Mouse (Mus musculus) cerebellum, adult 2 months (tissue): ENCODE data around the gene Olfr124. TPM values are rescaled to one million over a fixed set of nuclear protein-coding genes. Genes with fewer than 3 reads are reported as not detected.

ENCODE experiments used
- DNase-seq, 2 experiments: peaks; one replicate each; pipeline ENCODE4 v3.0.0; 2021
- H3K27ac ChIP-seq: fragments of 200-500 bp; 2 replicates; pipeline ENCODE4 v1.5.1; 2012; ENCODE audit warnings: low read length, control low read depth, inconsistent platforms; ENCODE audit not compliant: insufficient read depth
- H3K27me3 ChIP-seq: fragments of 200-500 bp; 2 replicates; pipeline ENCODE4 v1.6.1; 2012; ENCODE audit warnings: inconsistent platforms, mild to moderate bottlenecking, low read length, moderate library complexity; ENCODE audit not compliant: control insufficient read depth, insufficient read depth
- H3K4me1 ChIP-seq: fragments of 200-500 bp; 2 replicates; pipeline ENCODE4 v1.6.1; 2011; ENCODE audit warnings: low read length; ENCODE audit not compliant: control insufficient read depth, insufficient read depth
- H3K4me3 ChIP-seq: fragments of 200-500 bp; replicated peaks from 2 replicates; pipeline ENCODE3; 2011; ENCODE audit warnings: mild to moderate bottlenecking, low read depth, low read length, control low read depth; ENCODE audit not compliant: insufficient read depth
- CTCF ChIP-seq: fragments of 200-500 bp; IDR thresholded peaks from 2 replicates; pipeline ENCODE4 v1.5.1; 2011; ENCODE audit warnings: low read depth, mild to moderate bottlenecking, control low read depth, low read length, moderate library complexity, borderline replicate concordance; ENCODE audit not compliant: insufficient read depth
- POLR2A ChIP-seq: fragments of 200-500 bp; IDR thresholded peaks from 2 replicates; pipeline ENCODE4 v1.6.1; 2011; ENCODE audit warnings: low read length, control low read depth, borderline replicate concordance; ENCODE audit not compliant: insufficient read depth
- WGBS: fragments of 180-500 bp; shearing (Covaris S2); methylation state at CpG from one replicate; pipeline ENCODE4 v1.1.7; 2018; 5-methylcytosine and 5-hydroxymethylcytosine counted together
- polyA plus RNA-seq: library from polyadenylated mRNA; depleted of rRNA; stranded (reverse); fragments of >200 nt; gene quantifications from 2 replicates; pipeline ENCODE4 v1.2.3, GENCODE M21; 2012; rRNA removed

Gene Olfr124
- not detected in 2 replicates for polyA plus RNA-seq

DNA sequence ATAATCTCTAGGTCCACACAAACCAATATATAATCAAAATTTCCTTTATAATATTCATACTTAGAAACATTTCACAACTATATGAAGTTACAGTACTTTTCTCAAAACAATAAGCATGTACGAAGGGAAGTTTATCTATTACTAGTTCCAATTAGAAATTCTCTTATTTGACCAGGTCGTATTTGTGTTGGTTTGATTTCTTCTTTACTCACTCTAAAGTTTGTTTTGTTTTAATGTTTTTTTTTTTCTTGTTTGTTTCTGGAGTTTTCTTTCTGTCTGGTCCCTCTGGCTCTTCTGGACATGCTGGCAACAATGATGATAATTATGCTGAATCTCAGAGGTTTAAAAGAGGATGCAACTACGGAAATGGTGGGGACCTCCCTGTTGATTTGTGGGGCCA lies at the start of gene Olfr124:
Gene Olfr124, plus strand, starts transcription at position 301 of the 400 bp plus-strand sequence.
- Histone ChIP-seq H3K4me3 (no peak within 1 kb of the TSS), H3K27ac (no peak within 1 kb of the TSS), H3K4me1 (no peaks in the 10 kb centered on the region), H3K27me3 (no peaks in the 10 kb centered on the region)
- 85% methylated on average over 3 of the region's 3 CpGs for WGBS
- TF ChIP-seq CTCF, result no peak
- TF ChIP-seq POLR2A, result no peak
- DNase-seq, result no peak

DNA sequence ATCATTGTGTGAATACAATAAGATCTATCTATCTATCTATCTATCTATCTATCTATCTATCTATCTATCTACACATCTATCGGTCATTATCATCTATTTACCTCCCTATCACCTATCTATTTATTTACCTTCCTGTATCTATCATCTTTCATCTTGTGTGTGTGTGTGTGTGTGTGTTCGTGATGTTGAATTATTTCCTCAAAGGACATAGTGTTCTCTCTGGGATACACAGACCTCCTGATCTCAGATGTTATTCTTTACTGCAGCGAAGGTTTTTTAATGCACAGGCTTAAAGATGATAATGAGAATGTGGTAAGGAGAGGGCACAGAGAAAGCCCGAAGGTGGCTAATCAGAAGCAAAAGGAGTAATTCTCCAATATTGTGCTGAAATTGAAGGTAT lies 31.4 kb upstream of the Olfr124 start, which contains the start of gene Olfr122:
Gene Olfr122, plus strand, starts transcription at position 301 of the 400 bp plus-strand sequence.
- Histone ChIP-seq H3K27ac (no peak within 1 kb of the TSS), H3K4me3 (no peak within 1 kb of the TSS), H3K27me3 (no peaks in the 10 kb centered on the region), H3K4me1 (no peaks in the 10 kb centered on the region)
- no peak for DNase-seq
- 82% methylated on average over 4 of the region's 4 CpGs for WGBS
- no peak for TF ChIP-seq CTCF
- TF ChIP-seq POLR2A, result no peak

DNA sequence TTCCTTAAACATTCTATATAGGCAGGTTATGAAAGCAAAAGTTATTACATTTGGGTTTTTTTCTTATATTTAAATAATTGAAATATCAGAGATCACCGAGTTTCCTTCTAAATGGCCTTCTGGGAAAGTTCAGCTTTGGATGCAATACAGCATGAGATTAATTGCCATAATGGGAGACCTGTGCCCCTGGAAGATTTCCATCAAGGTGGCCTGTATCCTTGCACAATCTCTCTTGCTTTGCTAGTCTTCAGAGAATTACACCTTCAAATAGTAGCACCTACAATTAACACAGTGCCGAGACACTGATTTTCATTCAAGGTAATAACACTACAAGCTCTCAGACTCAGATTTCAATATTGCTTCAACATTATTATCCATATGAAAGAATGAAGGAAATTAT lies 6.5 kb upstream of the Olfr124 start, which contains the start of gene Olfr123:
Gene Olfr123, plus strand, starts transcription at position 301 of the 400 bp plus-strand sequence.
- Histone ChIP-seq H3K4me3 (no peak within 1 kb of the TSS), H3K27me3 (no peaks in the 10 kb centered on the region), H3K27ac (no peak within 1 kb of the TSS), H3K4me1 (no peaks in the 10 kb centered on the region)
- DNase-seq, result no peak
- WGBS, result 84% methylated on average over 2 of the region's 2 CpGs
- no peak for TF ChIP-seq CTCF
- TF ChIP-seq POLR2A, result no peak

DNA sequence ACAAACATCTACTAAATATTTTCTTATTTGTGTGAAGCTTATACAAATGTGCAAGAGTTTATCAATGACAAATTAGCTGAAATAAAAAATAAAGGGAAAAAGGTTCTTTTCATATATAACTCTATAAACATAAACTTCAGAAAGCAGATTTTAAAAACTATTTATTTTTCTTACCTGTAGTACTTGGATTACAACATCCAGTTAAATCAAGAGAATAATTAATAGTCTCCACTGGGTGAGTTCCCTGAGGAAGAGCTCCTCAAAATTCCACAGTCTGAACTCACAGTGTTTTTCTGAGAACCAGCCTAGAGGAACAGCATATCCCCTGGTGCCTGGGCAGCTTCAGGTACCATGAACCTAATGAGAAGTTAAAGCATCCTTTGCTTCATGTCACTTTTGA lies 33.0 kb downstream of the Olfr124 start, which contains the start of gene Olfr125:
Gene Olfr125, plus strand, starts transcription at position 301 of the 400 bp plus-strand sequence.
- H3K4me1 ChIP-seq, result no peaks in the 10 kb centered on the region
- no peak within 1 kb of the TSS for H3K27ac ChIP-seq
- no peaks in the 10 kb centered on the region for H3K27me3 ChIP-seq
- TF ChIP-seq CTCF (no peak), POLR2A (no peak)
- no peak within 1 kb of the TSS for H3K4me3 ChIP-seq
- no peak for DNase-seq

DNA sequence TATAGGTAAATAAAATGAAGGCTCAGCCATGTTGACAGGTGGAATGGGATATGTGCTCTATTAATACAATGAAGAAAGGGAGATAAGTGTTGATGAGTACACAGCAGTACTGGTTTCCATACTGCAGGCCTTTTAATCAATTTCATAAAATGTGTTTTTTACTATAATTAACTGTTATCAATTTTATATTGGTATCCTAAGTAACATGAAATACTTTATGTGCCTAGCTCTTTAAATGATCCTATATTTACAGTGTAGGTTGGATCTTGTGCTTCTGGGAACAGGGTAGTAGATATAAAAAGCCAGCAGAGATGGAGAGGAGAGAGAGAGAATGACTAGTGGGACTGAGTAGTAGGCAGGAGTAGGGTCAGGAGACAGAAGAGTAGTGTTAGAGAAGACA lies 47.5 kb downstream of the Olfr124 start, which contains the start of gene Olfr126:
Gene Olfr126, plus strand, starts transcription at position 301 of the 400 bp plus-strand sequence.
- no peak for DNase-seq
- no peaks in the 10 kb centered on the region for H3K27me3 ChIP-seq
- TF ChIP-seq CTCF (no peak), POLR2A (no peak)

More for the DNA sequence above, 47.5 kb downstream of the Olfr124 start, which contains the start of gene Olfr126:
- no peak within 1 kb of the TSS for H3K4me3 ChIP-seq
- no peak within 1 kb of the TSS for H3K27ac ChIP-seq
- no peaks in the 10 kb centered on the region for H3K4me1 ChIP-seq

Other genes with a start within 250 kb of the Olfr124 start
- gene Olfr112, start 230.4 kb upstream of the Olfr124 start, polyA plus RNA-seq, result not detected in 2 replicates
- not detected in 2 replicates for gene Olfr113, start 222.2 kb upstream of the Olfr124 start, polyA plus RNA-seq
- not detected in 2 replicates for gene Olfr114, start 207.1 kb upstream of the Olfr124 start, polyA plus RNA-seq
- not detected in 2 replicates for gene Olfr115, start 172.8 kb upstream of the Olfr124 start, polyA plus RNA-seq
- not detected in 2 replicates for gene Olfr116, start 172.7 kb upstream of the Olfr124 start, polyA plus RNA-seq
- not detected in 2 replicates for gene Olfr117, start 136.1 kb upstream of the Olfr124 start, polyA plus RNA-seq
- not detected in 2 replicates for gene Olfr118, start 132.9 kb upstream of the Olfr124 start, polyA plus RNA-seq
- gene Olfr119, start 103.3 kb upstream of the Olfr124 start, polyA plus RNA-seq, result not detected in 2 replicates
- gene Olfr120, start 78.1 kb upstream of the Olfr124 start, polyA plus RNA-seq, result not detected in 2 replicates
- not detected in 2 replicates for gene Olfr121, start 51.0 kb upstream of the Olfr124 start, polyA plus RNA-seq
- gene Olfr122, start 31.3 kb upstream of the Olfr124 start, polyA plus RNA-seq, result not detected in 2 replicates
- gene Olfr123, start 6.4 kb upstream of the Olfr124 start, polyA plus RNA-seq, result not detected in 2 replicates
- gene Olfr125, start 33.1 kb downstream of the Olfr124 start, polyA plus RNA-seq, result not detected in 2 replicates
- not detected in 2 replicates for gene Olfr126, start 47.6 kb downstream of the Olfr124 start, polyA plus RNA-seq
- not detected in 2 replicates for gene Olfr127, start 100.5 kb downstream of the Olfr124 start, polyA plus RNA-seq
- not detected in 2 replicates for gene Olfr128, start 120.7 kb downstream of the Olfr124 start, polyA plus RNA-seq
- not detected in 2 replicates for gene Olfr761, start 153.2 kb downstream of the Olfr124 start, polyA plus RNA-seq